Mouse (Mus musculus): Measurements from ENCODE around the gene Prtg. TPM values are rescaled to one million over a fixed set of nuclear protein-coding genes. Genes with fewer than 3 reads are reported as not detected.

Gene Prtg
- total and polyA plus RNA-seq, 2 experiments from 2014 or later = 0.65 to 4.4 TPM

DNA sequence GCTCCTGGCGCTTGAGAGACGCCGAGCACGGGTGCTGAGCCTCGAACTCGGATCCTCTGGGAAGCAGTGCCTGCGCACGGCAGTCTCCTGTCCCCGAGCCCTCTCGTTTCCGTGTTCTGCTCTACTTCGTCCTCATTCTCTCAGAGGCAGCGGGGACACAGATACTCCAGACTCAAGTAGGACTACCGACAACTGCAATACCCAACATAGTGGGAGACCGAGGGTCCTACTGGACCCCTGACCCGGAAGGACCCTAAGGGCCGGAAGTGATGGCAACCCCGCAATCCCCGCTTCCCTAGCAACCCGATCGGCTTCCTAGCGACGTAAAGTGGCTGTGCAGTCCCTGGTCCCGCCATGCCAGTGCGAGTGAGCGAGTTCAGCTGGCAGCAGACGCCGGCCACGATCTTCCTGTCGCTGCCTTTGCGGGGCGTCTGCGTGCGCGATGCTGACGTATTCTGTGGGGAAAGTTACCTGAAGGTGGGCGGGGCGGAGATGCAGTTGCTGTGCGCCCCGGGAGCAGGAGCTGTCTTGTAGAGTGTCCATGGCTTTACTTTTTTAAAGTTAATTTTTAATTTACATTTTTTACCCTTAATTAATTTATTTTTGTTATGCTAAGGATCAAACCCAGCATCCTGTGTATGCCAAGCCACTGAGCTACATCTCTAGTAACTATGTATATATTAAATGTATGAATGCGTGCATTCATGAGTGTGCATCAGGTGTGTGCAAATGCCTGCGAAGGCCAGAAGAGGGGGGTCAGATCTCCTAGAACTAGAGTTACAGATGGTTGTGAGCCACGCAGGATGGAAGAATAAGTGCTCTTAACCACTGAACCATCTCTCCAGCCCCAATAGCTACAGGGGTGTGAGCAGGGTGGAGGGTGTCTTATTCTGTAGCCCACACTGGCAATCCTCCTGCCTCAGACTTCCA lies 152.1 kb downstream of the Prtg start, which contains the start of the genes Dyx1c1 and Gm44503:
Gene Dyx1c1, plus strand, starts transcription at position 265 of the 930 bp plus-strand sequence.
Gene Gm44503, plus strand, starts transcription at position 332 of the 930 bp plus-strand sequence.
- DNase-seq (ENCODE audit: low spot score) = peak; percentile 94
- Histone ChIP-seq H3K4me2 (ENCODE audit: low read depth, low read length) (peak within 1 kb of the TSS; percentile 60), H3K9me3 (ENCODE audit: low read length) (no peaks in the 10 kb centered on the region), H3K4me3 (ENCODE audit: low read length) (peak within 1 kb of the TSS; percentile 59), H3K27me3 (ENCODE audit: insufficient read depth, low read length) (no peaks in the 10 kb centered on the region), H3K27ac (peak within 1 kb of the TSS; percentile 55; the same call in 1 of the 2 replicates), H3K4me1 (ENCODE audit: insufficient read depth, low read length) (no peaks in the 10 kb centered on the region), H3K36me3 (ENCODE audit: insufficient read depth, low read length) (no peaks in the 10 kb centered on the region), H3K9ac (replicated peaks; ENCODE audit: low read length) (peak within 1 kb of the TSS; percentile 37)
- TF ChIP-seq CTCF (IDR thresholded peaks at IDR 0.05; ENCODE audit: low read depth) = peak; percentile 51
- peak; percentile 96 for ATAC-seq
- WGBS = 1% methylated on average over 43 of the region's 43 CpGs

DNA sequence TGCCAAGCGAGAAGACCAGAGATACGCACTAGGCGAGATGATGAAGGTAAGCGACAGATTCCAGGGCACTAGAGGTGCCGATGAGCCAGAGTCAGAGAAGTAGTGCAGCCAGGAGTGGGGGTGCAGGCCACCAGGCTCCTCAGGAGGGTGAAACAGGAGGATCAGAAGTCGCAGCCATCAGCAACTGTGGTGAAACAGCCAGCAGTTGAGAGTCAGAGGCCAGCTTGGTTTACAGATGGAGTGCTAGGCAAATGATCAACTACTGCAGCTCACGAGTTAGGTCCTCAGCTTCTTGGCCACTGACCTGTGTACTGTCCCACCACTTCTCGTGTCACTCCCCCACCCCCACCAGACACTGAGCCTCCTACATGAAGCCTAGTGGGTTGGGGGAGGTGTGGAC lies 154.7 kb downstream of the Prtg start:
- TF ChIP-seq CTCF (IDR thresholded peaks at IDR 0.05; ENCODE audit: low read depth) = no peak
- Histone ChIP-seq H3K27me3 (ENCODE audit: insufficient read depth, low read length) (no peaks in the 10 kb centered on the region), H3K4me1 (ENCODE audit: insufficient read depth, low read length) (no peaks in the 10 kb centered on the region), H3K9ac (replicated peaks; ENCODE audit: low read length) (no peak overlapping the region), H3K27ac (no peak overlapping the region), H3K9me3 (ENCODE audit: low read length) (no peaks in the 10 kb centered on the region), H3K4me3 (ENCODE audit: low read length) (no peak overlapping the region), H3K36me3 (ENCODE audit: insufficient read depth, low read length) (no peaks in the 10 kb centered on the region), H3K4me2 (ENCODE audit: low read depth, low read length) (no peak overlapping the region)
- ATAC-seq (no peak), DNase-seq (ENCODE audit: low spot score) (no peak)
- 74% methylated on average over 8 of the region's 8 CpGs for WGBS

GRCm38 (mm10) chr9:72961959-72962358 lies 155.3 kb downstream of the Prtg start:
- TF ChIP-seq CTCF (IDR thresholded peaks at IDR 0.05; ENCODE audit: low read depth) = no peak
- DNase-seq (ENCODE audit: low spot score) (no peak), ATAC-seq (no peak)
- Histone ChIP-seq H3K9me3 (ENCODE audit: low read length) (no peaks in the 10 kb centered on the region), H3K27me3 (ENCODE audit: insufficient read depth, low read length) (no peaks in the 10 kb centered on the region), H3K27ac (no peak overlapping the region), H3K9ac (replicated peaks; ENCODE audit: low read length) (no peak overlapping the region), H3K4me1 (ENCODE audit: insufficient read depth, low read length) (no peaks in the 10 kb centered on the region), H3K4me3 (ENCODE audit: low read length) (no peak overlapping the region), H3K36me3 (ENCODE audit: insufficient read depth, low read length) (no peaks in the 10 kb centered on the region), H3K4me2 (ENCODE audit: low read depth, low read length) (no peak overlapping the region)
- 73% methylated on average over 15 of the region's 15 CpGs for WGBS

Other genes starting within 250 kb of the Prtg start
- gene Nedd4, start 144.5 kb upstream of the Prtg start, total RNA-seq (2014; rRNA removed) = 393 and 416 TPM in 2 replicates
- 340 and 356 TPM in 2 replicates for gene Nedd4, start 144.5 kb upstream of the Prtg start, polyA plus RNA-seq (2015; fragmentation: Nextera tagmentation; extraction: Ambion mirVana)
- gene Pygo1, start 118.8 kb downstream of the Prtg start, total RNA-seq (2014; rRNA removed) = 30.4 and 32.0 TPM in 2 replicates
- gene Pygo1, start 118.8 kb downstream of the Prtg start, polyA plus RNA-seq (2015; fragmentation: Nextera tagmentation; extraction: Ambion mirVana) = 8.5 and 9.2 TPM in 2 replicates
- 0.99 and 2.4 TPM in 2 replicates for gene Dyx1c1, start 151.9 kb downstream of the Prtg start, total RNA-seq (2014; rRNA removed)
- 2.5 and 3.0 TPM in 2 replicates for gene Dyx1c1, start 151.9 kb downstream of the Prtg start, polyA plus RNA-seq (2015; fragmentation: Nextera tagmentation; extraction: Ambion mirVana)
- not detected in 2 replicates for gene Gm44503, start 152.0 kb downstream of the Prtg start, total RNA-seq (2014; rRNA removed)
- gene Gm44503, start 152.0 kb downstream of the Prtg start, polyA plus RNA-seq (2015; fragmentation: Nextera tagmentation; extraction: Ambion mirVana) = not detected in 2 replicates
- gene Ccpg1os, start 178.5 kb downstream of the Prtg start, total RNA-seq (2014; rRNA removed) = 10.7 and 14.1 TPM in 2 replicates
- gene Ccpg1os, start 178.5 kb downstream of the Prtg start, polyA plus RNA-seq (2015; fragmentation: Nextera tagmentation; extraction: Ambion mirVana) = 21.2 and 21.3 TPM in 2 replicates
- gene Ccpg1, start 178.6 kb downstream of the Prtg start, total RNA-seq (2014; rRNA removed) = 15.0 and 23.4 TPM in 2 replicates
- 42.7 and 45.3 TPM in 2 replicates for gene Ccpg1, start 178.6 kb downstream of the Prtg start, polyA plus RNA-seq (2015; fragmentation: Nextera tagmentation; extraction: Ambion mirVana)
- gene Pigb, start 233.5 kb downstream of the Prtg start, total RNA-seq (2014; rRNA removed) = 16.4 and 20.1 TPM in 2 replicates
- 8.9 and 9.0 TPM in 2 replicates for gene Pigb, start 233.5 kb downstream of the Prtg start, polyA plus RNA-seq (2015; fragmentation: Nextera tagmentation; extraction: Ambion mirVana)
- 3.6 and 5.3 TPM in 2 replicates for gene Rab27a, start 238.0 kb downstream of the Prtg start, total RNA-seq (2014; rRNA removed)
- 3.8 TPM in 2 replicates for gene Rab27a, start 238.0 kb downstream of the Prtg start, polyA plus RNA-seq (2015; fragmentation: Nextera tagmentation; extraction: Ambion mirVana)